Mouse (Mus musculus) neural tube, embryonic 15.5 days (tissue): Measurements from ENCODE around the gene B4galt4. TPM values are rescaled to one million over a fixed set of nuclear protein-coding genes. Genes with fewer than 3 reads are reported as not detected.

ENCODE experiments used
- ATAC-seq: fragments of 200-750 bp; cut with Nextera tagmentation; 2 replicates; pipeline ENCODE4 v1.8.0; 2017; ENCODE audit warnings: mild to moderate bottlenecking, moderate TSS enrichment, moderate library complexity; ENCODE audit not compliant: low FRiP score
- H3K27ac ChIP-seq: fragments of 300-500 bp; sonication (generic); replicated peaks from 2 replicates; pipeline ENCODE4 v1.5.1; 2015; ENCODE audit warnings: mild to moderate bottlenecking, inconsistent platforms
- H3K27me3 ChIP-seq: fragments of 300-500 bp; sonication (generic); replicated peaks from 2 replicates; pipeline ENCODE4 v1.6.1; 2015; ENCODE audit warnings: inconsistent platforms
- H3K36me3 ChIP-seq: fragments of 300-500 bp; sonication (generic); 2 replicates; pipeline ENCODE4 v1.6.1; 2015; ENCODE audit warnings: inconsistent platforms
- H3K4me1 ChIP-seq: fragments of 300-500 bp; sonication (generic); 2 replicates; pipeline ENCODE4 v1.6.1; 2015; ENCODE audit warnings: inconsistent platforms
- H3K4me2 ChIP-seq: fragments of 300-500 bp; sonication (generic); 2 replicates; pipeline ENCODE4 v1.6.1; 2015; ENCODE audit warnings: inconsistent platforms, mild to moderate bottlenecking, moderate library complexity
- H3K4me3 ChIP-seq: fragments of 300-500 bp; sonication (generic); replicated peaks from 2 replicates; pipeline ENCODE4 v1.5.1; 2015; ENCODE audit warnings: mild to moderate bottlenecking, inconsistent platforms
- H3K9ac ChIP-seq: fragments of 300-500 bp; sonication (generic); replicated peaks from 2 replicates; pipeline ENCODE4 v1.6.1; 2015; ENCODE audit warnings: mild to moderate bottlenecking, inconsistent platforms
- H3K9me3 ChIP-seq: fragments of 300-500 bp; sonication (generic); replicated peaks from 2 replicates; pipeline ENCODE4 v1.6.1; 2016; ENCODE audit warnings: inconsistent platforms
- WGBS: fragments of 180-500 bp; shearing (Covaris S2); methylation state at CpG from one replicate; pipeline ENCODE4 v1.1.7; 2015; ENCODE audit warnings: mixed read lengths; 5-methylcytosine and 5-hydroxymethylcytosine counted together
- polyA plus RNA-seq: library from polyadenylated mRNA; unstranded; fragments of >200 nt; fragmentation: Nextera tagmentation; extraction: Ambion mirVana; gene quantifications from 2 replicates; pipeline ENCODE4 v1.2.1, GENCODE M21; 2015

Gene B4galt4
- polyA plus RNA-seq, 1 experiment from 2014 or later, result 36.3 TPM

DNA sequence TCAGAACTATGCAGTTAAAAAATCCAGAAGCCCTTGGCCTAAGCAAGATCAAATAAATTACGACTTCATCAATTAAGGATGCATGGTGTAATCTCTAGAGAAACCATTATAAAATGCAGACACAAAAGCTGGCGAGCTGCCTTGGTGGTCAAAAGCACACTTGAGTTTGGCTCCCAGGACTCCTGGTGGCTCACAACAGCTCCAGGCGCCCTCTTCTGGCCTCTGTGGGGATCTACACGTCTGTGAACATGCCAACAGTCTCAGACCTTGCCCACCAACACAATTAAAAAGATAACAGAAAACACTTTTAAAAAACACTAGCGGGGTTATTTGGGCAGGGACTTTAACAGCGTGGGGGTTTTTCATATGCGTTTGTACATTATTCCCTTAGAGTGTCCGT lies 70.5 kb downstream of the B4galt4 start:
- no peak for ATAC-seq

More for the DNA sequence above, 70.5 kb downstream of the B4galt4 start:
- WGBS, result 28% methylated on average over 8 of the region's 8 CpGs
- Histone ChIP-seq H3K27ac (no peak overlapping the region), H3K4me1 (peaks cover 6% of the 10 kb centered on the region), H3K4me3 (no peak overlapping the region), H3K4me2 (no peak overlapping the region), H3K9ac (no peak overlapping the region), H3K36me3 (no peaks in the 10 kb centered on the region), H3K9me3 (no peaks in the 10 kb centered on the region), H3K27me3 (no peaks in the 10 kb centered on the region)

Other genes starting within 250 kb of the B4galt4 start
- gene Timmdc1, start 219.6 kb upstream of the B4galt4 start, polyA plus RNA-seq, result 33.4 and 34.8 TPM in 2 replicates
- gene Poglut1, start 192.0 kb upstream of the B4galt4 start, polyA plus RNA-seq, result 53.2 and 54.3 TPM in 2 replicates
- 38.6 and 50.7 TPM in 2 replicates for gene Tmem39a, start 183.6 kb upstream of the B4galt4 start, polyA plus RNA-seq
- 5.9 and 6.0 TPM in 2 replicates for gene Arhgap31, start 29.0 kb upstream of the B4galt4 start, polyA plus RNA-seq
- gene Upk1b, start 58.1 kb downstream of the B4galt4 start, polyA plus RNA-seq, result 0.97 and 2.2 TPM in 2 replicates
- not detected in 2 replicates for gene 4930435E12Rik, start 86.5 kb downstream of the B4galt4 start, polyA plus RNA-seq
- gene Igsf11, start 150.4 kb downstream of the B4galt4 start, polyA plus RNA-seq, result 3.1 and 3.4 TPM in 2 replicates